Mouse (Mus musculus) megakaryocyte-erythroid progenitor cell, adult 5-6 weeks (primary cell): ENCODE data around the gene Fcho1. TPM values are rescaled to one million over a fixed set of nuclear protein-coding genes. Genes with fewer than 3 reads are reported as not detected.
"Not testable (repeated sequence)": the region's sequence is repeated elsewhere in the genome, so short reads cannot be mapped to it uniquely, and the experiment has no call there.

Experiments used
- ATAC-seq: replicated peaks from 2 replicates; pipeline ENCODE4 v1.8.0; 2016; ENCODE audit warnings: mild to moderate bottlenecking, inconsistent platforms; ENCODE audit not compliant: severe bottlenecking, poor library complexity, low FRiP score, low TSS enrichment
- total RNA-seq, 2 experiments: library from RNA; stranded (forward) in 1 of 2; stranded (reverse) in 1 of 2; fragments of 200-1000, 215-1000 nt in 1 of 2; fragments of >200 nt in 1 of 2; fragmentation: Nextera tagmentation in 1 of 2; gene quantifications; 2 replicates each; pipeline ENCODE4 v1.2.3; 2014 to 2017

The Fcho1 gene
- total RNA-seq (2014; fragmentation: Nextera tagmentation): 183 and 235 TPM in 2 replicates
- total RNA-seq (2017): 68.1 and 88.4 TPM in 2 replicates

- ATAC-seq: peak; percentile 45
Measured at GRCm38 (mm10) chr8:71725122-71725924, at the start of gene Fcho1. TSS of gene Fcho1 (minus strand) at chr8:71725716.

GRCm38 (mm10) chr8:71771336-71771735, 45.8 kb upstream of the Fcho1 start:
- ATAC-seq: no peak

GRCm38 (mm10) chr8:71758816-71759215, 33.3 kb upstream of the Fcho1 start:
- no peak for ATAC-seq

- ATAC-seq: peak; percentile 71
Measured at GRCm38 (mm10) chr8:71752881-71753552, 27.5 kb upstream of the Fcho1 start.

GRCm38 (mm10) chr8:71752263-71752662, 26.7 kb upstream of the Fcho1 start:
- ATAC-seq: not testable (repeated sequence)

GRCm38 (mm10) chr8:71751337-71751886, 25.9 kb upstream of the Fcho1 start:
- peak; percentile 42 for ATAC-seq

GRCm38 (mm10) chr8:71749321-71750075, 24.0 kb upstream of the Fcho1 start:
- not testable (repeated sequence) for ATAC-seq

GRCm38 (mm10) chr8:71747082-71747481, 21.6 kb upstream of the Fcho1 start:
- ATAC-seq: not testable (repeated sequence)

- no peak for ATAC-seq
Measured at GRCm38 (mm10) chr8:71745322-71745721, 19.8 kb upstream of the Fcho1 start.

GRCm38 (mm10) chr8:71742783-71743182, 17.3 kb upstream of the Fcho1 start:
- ATAC-seq: no peak

GRCm38 (mm10) chr8:71741687-71742114, 16.2 kb upstream of the Fcho1 start:
- ATAC-seq: peak; percentile 56

GRCm38 (mm10) chr8:71741226-71741625, 15.7 kb upstream of the Fcho1 start:
- no peak for ATAC-seq

GRCm38 (mm10) chr8:71738316-71738715, 12.8 kb upstream of the Fcho1 start:
- ATAC-seq: peak; percentile 46; the same call in 1 of the 2 replicates

- peak; percentile 63 for ATAC-seq
Measured at GRCm38 (mm10) chr8:71731652-71732230, 6.2 kb upstream of the Fcho1 start.

- ATAC-seq: peak; percentile 55
Measured at GRCm38 (mm10) chr8:71728826-71729620, 3.5 kb upstream of the Fcho1 start.

- peak; percentile 28; the same call in 1 of the 2 replicates for ATAC-seq
Measured at GRCm38 (mm10) chr8:71728240-71728785, 2.8 kb upstream of the Fcho1 start.

- no peak for ATAC-seq
Measured at GRCm38 (mm10) chr8:71724389-71724788, 1.1 kb downstream of the Fcho1 start.

GRCm38 (mm10) chr8:71723047-71723551, 2.4 kb downstream of the Fcho1 start:
- ATAC-seq: peak; percentile 62
